Mouse (Mus musculus) lung, postnatal 0 days (tissue): ENCODE results near the gene Med13l.

Source experiments
- CTCF ChIP-seq: IDR thresholded peaks from 2 replicates; pipeline ENCODE4 v1.5.1; 2016; ENCODE audit warnings: antibody characterized with exemption, mild to moderate bottlenecking
- EP300 ChIP-seq: IDR thresholded peaks from 2 replicates; pipeline ENCODE4 v1.6.1; 2016; ENCODE audit warnings: antibody characterized with exemption, mild to moderate bottlenecking, control low read depth

DNA sequence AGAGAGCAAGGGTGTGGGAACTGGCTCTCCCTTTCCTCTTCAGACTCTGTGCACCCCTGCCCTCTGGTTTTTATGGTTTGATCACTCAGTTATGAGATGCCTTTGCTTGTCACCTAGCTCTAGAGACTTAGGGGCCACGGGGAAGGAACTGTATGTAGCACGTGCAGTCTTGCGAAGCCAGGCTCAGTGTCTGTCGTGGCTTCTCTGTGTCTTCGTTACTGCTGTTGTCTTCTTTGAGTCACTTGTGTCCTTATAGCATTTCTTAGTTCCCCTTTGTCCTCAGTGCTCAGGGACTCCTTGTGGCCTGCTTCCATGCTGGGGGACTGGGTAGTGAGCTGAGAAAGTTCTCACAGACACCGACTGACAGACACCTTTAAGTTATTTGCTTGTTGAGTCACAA, 86.9 kb downstream of the Med13l start:
- TF ChIP-seq CTCF (no peak), EP300 (no peak)
